Mouse (Mus musculus) embryonic facial prominence, embryonic 10.5 days (tissue): ENCODE data around the gene Trip11. TPM values are rescaled to one million over a fixed set of nuclear protein-coding genes. Genes with fewer than 3 reads are reported as not detected.

ENCODE experiments used
- DNase-seq: peaks from one replicate; pipeline ENCODE4 v3.0.0-alpha.2; 2017; ENCODE audit warnings: low spot score
- H3K27ac ChIP-seq: fragments of 300-500 bp; sonication (generic); replicated peaks from 2 replicates; pipeline ENCODE4 v1.5.1; 2016; ENCODE audit warnings: mild to moderate bottlenecking
- H3K27me3 ChIP-seq: fragments of 300-500 bp; sonication (generic); replicated peaks from 2 replicates; pipeline ENCODE4 v1.6.1; 2016; ENCODE audit warnings: low read depth, mild to moderate bottlenecking; ENCODE audit not compliant: poor library complexity, severe bottlenecking
- H3K36me3 ChIP-seq: fragments of 300-500 bp; sonication (generic); replicated peaks from 2 replicates; pipeline ENCODE4 v1.6.1; 2016; ENCODE audit warnings: mild to moderate bottlenecking, moderate library complexity
- H3K4me1 ChIP-seq: fragments of 300-500 bp; sonication (generic); 2 replicates; pipeline ENCODE4 v1.6.1; 2016
- H3K4me3 ChIP-seq: fragments of 300-500 bp; sonication (generic); 2 replicates; pipeline ENCODE4 v1.5.1; 2016; ENCODE audit warnings: mild to moderate bottlenecking, moderate library complexity
- H3K9me3 ChIP-seq: fragments of 300-500 bp; sonication (generic); 2 replicates; pipeline ENCODE4 v1.6.1; 2016; ENCODE audit warnings: mild to moderate bottlenecking
- WGBS: fragments of 180-500 bp; shearing (Covaris S2); methylation state at CpG from one replicate; pipeline ENCODE4 v1.1.7; 2016; 5-methylcytosine and 5-hydroxymethylcytosine counted together
- polyA plus RNA-seq: library from polyadenylated mRNA; unstranded; fragments of >200 nt; fragmentation: Nextera tagmentation; extraction: Ambion mirVana; gene quantifications from 2 replicates; pipeline ENCODE4 v1.2.1, GENCODE M21; 2016

Gene Trip11
- polyA plus RNA-seq, 1 experiment from 2014 or later, result 19.2 TPM

DNA sequence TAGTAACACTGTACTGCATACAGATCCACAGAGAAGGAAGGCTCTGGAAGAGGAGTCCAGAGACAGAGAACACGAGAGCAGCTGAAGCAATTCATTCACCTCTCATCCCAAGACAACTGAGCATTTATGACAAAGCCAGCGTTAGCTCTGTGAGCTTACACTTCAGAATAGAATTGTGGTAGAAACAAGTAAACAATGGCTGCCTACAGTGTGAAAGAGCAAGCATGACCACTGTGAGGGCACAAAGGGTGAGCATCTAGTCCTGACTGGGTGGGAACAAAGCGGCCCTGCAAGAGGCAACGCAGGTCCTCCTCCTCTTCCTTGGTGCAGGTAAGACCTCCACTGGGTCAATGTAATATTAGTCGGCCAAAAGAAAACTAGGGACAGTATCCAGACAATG is 22.0 kb downstream of the Trip11 start:
- Histone ChIP-seq H3K36me3 (peaks cover 73% of the 10 kb centered on the region), H3K4me3 (no peak overlapping the region), H3K27me3 (no peaks in the 10 kb centered on the region), H3K27ac (no peak overlapping the region), H3K4me1 (no peaks in the 10 kb centered on the region), H3K9me3 (no peaks in the 10 kb centered on the region)
- DNase-seq, result no peak
- WGBS, result 88% methylated on average over 5 of the region's 5 CpGs

DNA sequence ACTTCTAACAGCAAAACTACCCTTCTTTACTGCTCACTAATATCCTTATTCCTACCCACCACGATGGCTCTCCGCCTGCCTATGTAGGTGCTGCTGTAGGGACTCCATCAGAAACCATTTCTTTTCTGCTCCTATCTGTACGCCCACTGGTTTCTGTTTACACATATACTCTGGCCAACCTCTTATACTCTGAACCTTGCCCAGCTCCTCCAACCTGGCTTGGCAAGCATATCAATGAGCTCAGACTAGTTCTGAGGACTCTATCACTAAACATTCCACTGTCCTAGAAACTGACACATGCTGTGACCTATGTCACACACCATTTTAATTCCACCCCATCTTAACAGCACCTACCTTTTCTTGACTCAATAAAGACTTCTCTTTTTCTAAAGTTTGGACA is 23.7 kb downstream of the Trip11 start:
- Histone ChIP-seq H3K4me3 (no peak overlapping the region), H3K36me3 (peaks cover 85% of the 10 kb centered on the region), H3K9me3 (no peaks in the 10 kb centered on the region), H3K4me1 (no peaks in the 10 kb centered on the region), H3K27ac (no peak overlapping the region), H3K27me3 (no peaks in the 10 kb centered on the region)
- no peak for DNase-seq
- 96% methylated on average over 3 of the region's 3 CpGs for WGBS

DNA sequence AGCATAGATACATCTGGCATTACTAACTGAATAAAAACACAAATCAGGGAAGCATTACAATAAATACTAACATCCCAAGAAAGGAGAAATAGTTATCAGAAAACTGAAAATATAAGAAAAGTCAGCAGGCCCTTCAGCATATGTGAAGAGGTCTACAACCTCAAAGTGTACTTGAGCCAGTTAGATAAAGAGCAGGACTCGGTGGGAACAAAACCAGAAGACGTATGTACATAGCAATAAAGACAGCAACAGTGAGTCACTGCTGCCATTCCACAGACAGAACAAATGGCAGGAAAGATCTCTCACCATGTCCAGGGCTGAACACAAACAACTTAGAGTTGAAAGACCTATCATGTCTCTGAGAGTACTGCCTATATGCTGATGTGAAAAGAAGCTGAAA is 24.8 kb downstream of the Trip11 start:
- H3K27ac ChIP-seq, result no peak overlapping the region
- H3K4me1 ChIP-seq, result no peaks in the 10 kb centered on the region
- no peak overlapping the region for H3K4me3 ChIP-seq
- H3K9me3 ChIP-seq, result no peaks in the 10 kb centered on the region
- peaks cover 86% of the 10 kb centered on the region for H3K36me3 ChIP-seq
- no peaks in the 10 kb centered on the region for H3K27me3 ChIP-seq
- DNase-seq, result no peak
- WGBS, result 95% methylated on average over 2 of the region's 2 CpGs

DNA sequence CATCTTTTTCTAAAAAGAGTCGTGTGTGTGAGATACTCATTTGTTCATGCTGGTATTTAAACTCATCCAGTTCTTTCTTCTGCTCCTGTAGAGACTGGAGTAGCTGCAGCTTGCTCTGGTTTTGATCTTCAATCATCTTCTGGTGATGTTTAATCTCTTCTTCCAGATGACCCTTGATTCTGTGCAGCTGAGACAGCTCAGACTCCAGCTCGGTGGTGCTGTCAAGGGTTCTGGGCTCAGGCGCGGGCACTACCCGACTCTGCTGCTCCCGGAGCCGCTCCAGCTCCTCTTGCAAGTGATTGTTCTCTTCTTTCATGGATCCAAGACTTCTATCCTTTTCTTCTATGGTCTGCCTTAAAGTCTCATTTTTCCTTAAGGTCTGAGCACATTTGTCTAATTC is 28.1 kb downstream of the Trip11 start:
- no peak overlapping the region for H3K4me3 ChIP-seq
- no peak overlapping the region for H3K27ac ChIP-seq
- no peaks in the 10 kb centered on the region for H3K27me3 ChIP-seq
- no peaks in the 10 kb centered on the region for H3K9me3 ChIP-seq
- no peak for DNase-seq
- peaks cover 79% of the 10 kb centered on the region for H3K36me3 ChIP-seq
- 96% methylated on average over 7 of the region's 7 CpGs for WGBS
- no peaks in the 10 kb centered on the region for H3K4me1 ChIP-seq

DNA sequence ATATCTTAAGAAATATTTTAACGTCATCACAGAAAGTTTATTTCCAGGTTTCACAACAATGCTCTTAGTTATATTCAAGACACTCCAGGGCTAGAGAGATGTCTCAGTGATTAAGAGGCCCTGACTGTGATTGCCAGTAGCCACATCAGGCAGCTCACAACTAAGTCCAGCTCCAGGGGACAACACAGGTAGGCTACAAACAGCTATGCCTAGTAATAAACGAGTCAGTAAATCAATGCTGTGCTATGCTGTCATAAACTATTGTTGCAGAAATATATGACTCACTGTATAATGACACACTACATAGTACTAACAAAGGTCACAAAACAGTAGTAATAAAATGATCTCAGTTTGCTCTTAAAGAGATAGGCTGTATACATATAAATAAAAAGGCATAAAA is 36.7 kb downstream of the Trip11 start:
- H3K27me3 ChIP-seq, result no peaks in the 10 kb centered on the region
- no peak overlapping the region for H3K4me3 ChIP-seq
- H3K4me1 ChIP-seq, result no peaks in the 10 kb centered on the region
- H3K9me3 ChIP-seq, result no peaks in the 10 kb centered on the region
- peaks cover 76% of the 10 kb centered on the region for H3K36me3 ChIP-seq
- WGBS, result 97% methylated on average over 2 of the region's 2 CpGs
- DNase-seq, result no peak
- no peak overlapping the region for H3K27ac ChIP-seq

DNA sequence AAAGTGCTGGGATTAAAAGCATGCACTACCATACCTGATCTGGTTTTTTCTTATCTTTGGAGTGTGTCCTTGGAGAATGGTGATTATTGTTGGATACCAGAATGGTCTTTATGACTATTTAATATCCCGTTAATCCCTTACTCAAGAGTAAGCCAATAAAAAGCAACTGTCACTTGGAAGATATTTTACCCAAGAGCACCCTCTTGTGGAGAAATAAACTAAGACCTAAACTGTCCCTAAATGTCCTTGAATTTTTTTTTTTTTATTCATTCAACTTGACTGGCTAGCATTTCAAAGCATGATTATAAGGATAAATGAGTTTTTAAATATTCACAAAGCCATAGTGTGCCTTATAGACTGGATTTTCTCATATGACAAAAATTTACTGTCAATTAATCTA is 38.0 kb downstream of the Trip11 start:
- Histone ChIP-seq H3K9me3 (no peaks in the 10 kb centered on the region), H3K27ac (no peak overlapping the region), H3K4me3 (no peak overlapping the region), H3K27me3 (no peaks in the 10 kb centered on the region), H3K36me3 (peaks cover 74% of the 10 kb centered on the region), H3K4me1 (no peaks in the 10 kb centered on the region)
- DNase-seq, result no peak
- WGBS, result 81% methylated on average over 1 of the region's 1 CpGs

DNA sequence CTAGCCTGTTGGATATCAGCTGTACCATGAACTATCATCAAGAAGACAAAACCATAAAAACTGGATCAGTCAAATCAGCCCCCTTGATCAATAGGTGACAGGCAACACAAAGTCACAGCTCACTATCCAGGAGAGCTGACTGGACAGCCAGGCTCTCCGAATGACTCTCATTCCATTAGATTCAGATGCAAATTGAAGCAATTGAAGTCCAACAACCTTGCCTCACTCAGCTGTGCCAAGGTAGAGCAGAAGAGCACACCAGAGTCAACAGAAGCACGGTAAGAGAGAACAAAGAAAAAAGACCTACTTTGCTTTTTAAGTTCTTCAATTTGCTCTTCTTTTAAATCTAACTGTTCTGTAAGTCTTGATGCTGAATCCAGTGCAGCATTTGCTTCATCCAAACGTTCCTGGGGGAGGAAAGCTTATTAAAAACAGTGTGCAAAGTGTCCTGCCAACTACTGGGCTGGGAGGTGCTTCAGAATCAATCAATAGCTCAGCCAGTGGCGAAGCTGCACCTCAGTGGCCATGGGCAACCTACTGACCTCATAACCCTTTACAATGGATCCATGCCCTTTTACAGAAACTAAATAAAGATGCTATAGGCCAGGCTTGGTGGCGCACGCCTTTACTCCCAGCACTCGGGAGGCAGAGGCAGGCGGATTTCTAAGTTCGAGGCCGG is 50.6 kb downstream of the Trip11 start:
- Histone ChIP-seq H3K27me3 (no peaks in the 10 kb centered on the region), H3K4me3 (no peak overlapping the region), H3K36me3 (peaks cover 55% of the 10 kb centered on the region), H3K9me3 (no peaks in the 10 kb centered on the region), H3K4me1 (no peaks in the 10 kb centered on the region), H3K27ac (no peak overlapping the region)
- no peak for DNase-seq
- 89% methylated on average over 10 of the region's 10 CpGs for WGBS

DNA sequence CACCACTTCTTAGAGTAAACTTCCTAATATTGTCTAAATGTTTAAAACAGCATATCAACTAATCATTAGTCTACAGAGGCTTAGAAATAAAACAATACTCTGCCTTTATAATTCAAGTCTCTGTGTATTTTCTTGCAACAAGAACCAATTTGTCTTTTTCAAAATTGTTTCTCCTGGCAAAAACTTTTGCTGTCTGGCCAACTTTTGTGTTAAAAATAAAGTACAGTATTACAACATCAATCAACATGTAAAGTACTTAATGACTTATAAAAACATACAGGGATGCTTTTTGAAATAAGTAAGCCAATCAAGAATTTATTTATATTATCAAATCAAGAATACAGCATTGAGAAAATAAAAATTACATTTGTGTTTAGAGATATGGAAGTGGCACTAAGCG is 52.8 kb downstream of the Trip11 start:
- 100% methylated on average over 1 of the region's 1 CpGs for WGBS

DNA sequence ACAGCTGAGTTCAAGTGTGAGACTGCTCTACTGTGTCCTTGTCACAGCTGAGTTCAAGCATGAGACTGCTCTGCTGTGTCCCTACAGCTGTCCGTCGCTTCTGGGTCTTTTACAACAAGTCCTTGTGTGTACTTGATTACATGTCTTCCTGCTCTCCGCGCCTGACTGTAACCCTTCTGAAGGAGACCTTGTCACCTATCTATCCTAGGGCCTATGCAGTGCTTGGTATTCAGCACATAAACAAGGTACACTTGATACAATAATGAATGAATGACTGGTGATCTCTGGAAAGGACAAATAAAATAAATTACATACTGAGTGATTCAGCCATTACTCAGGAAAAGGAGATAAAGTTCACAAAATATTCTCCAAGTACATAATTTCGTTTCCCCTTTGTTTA is 55.1 kb downstream of the Trip11 start:
- no peaks in the 10 kb centered on the region for H3K9me3 ChIP-seq
- 90% methylated on average over 5 of the region's 5 CpGs for WGBS
- H3K4me3 ChIP-seq, result no peak overlapping the region
- H3K27ac ChIP-seq, result no peak overlapping the region
- H3K27me3 ChIP-seq, result no peaks in the 10 kb centered on the region
- DNase-seq, result no peak
- H3K36me3 ChIP-seq, result peaks cover 32% of the 10 kb centered on the region
- H3K4me1 ChIP-seq, result no peaks in the 10 kb centered on the region

More for the DNA sequence above, 52.8 kb downstream of the Trip11 start:
- H3K4me1 ChIP-seq, result no peaks in the 10 kb centered on the region
- H3K36me3 ChIP-seq, result peaks cover 34% of the 10 kb centered on the region
- H3K27me3 ChIP-seq, result no peaks in the 10 kb centered on the region
- DNase-seq, result no peak
- H3K27ac ChIP-seq, result no peak overlapping the region
- no peak overlapping the region for H3K4me3 ChIP-seq
- no peaks in the 10 kb centered on the region for H3K9me3 ChIP-seq

DNA sequence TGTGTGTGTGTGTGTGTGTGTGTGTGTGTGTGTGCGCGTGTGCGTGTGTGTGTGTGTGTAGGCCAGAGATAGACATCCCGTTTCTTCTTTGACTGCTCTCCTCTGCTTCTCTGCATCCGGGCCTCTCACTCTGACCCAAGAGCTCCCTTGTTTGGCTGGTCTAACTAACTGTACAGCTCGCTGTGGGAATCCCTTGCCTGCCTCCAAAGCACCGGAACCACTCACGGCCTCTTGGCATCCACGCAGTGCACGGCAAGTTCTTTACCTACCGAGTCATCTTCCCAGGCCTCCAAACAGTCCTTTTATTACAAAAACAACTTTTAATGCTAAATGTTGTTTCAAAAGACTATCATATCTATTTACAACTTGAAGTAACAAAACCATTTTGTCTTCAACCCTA is 58.7 kb downstream of the Trip11 start:
- Histone ChIP-seq H3K27me3 (no peaks in the 10 kb centered on the region), H3K36me3 (peaks cover 13% of the 10 kb centered on the region), H3K9me3 (no peaks in the 10 kb centered on the region), H3K27ac (no peak overlapping the region), H3K4me1 (no peaks in the 10 kb centered on the region), H3K4me3 (no peak overlapping the region)
- 90% methylated on average over 11 of the region's 11 CpGs for WGBS
- DNase-seq, result no peak

DNA sequence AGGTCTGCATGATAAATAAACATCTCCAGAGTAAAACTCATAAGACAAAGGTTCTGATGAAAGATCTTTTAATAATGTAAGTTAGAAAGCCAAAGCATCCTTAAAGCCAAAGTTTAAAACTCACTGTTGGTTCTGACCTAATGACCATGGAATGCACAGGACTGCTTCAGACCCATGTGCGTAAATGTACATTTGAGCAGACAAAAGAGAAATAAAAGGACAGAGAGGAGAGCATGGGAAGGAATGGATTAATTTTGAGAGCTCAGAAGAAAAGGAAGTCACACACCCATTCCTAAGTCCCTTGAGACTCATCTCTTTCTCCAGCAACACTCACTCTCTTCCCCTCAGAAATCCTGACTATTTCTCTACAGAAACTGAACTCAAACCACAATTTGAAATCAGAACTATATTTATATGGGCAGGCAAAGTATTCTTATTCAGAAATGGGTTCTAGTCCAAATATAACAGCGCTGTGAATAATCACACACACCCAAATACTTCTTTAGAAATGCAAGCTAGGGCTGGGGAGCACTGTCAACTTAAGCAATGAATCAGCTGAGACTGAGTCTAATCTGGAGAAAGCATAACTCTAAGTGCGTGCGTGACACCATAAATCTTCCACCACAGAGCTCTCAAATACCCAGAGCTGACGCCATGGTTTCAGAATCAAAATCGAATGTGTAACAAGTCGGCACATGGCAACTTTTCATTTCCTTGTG is 61.1 kb downstream of the Trip11 start:
- 95% methylated on average over 7 of the region's 7 CpGs for WGBS
- no peaks in the 10 kb centered on the region for H3K27me3 ChIP-seq
- no peak overlapping the region for H3K4me3 ChIP-seq
- H3K4me1 ChIP-seq, result no peaks in the 10 kb centered on the region
- DNase-seq, result no peak
- peaks cover 9% of the 10 kb centered on the region for H3K36me3 ChIP-seq
- no peaks in the 10 kb centered on the region for H3K9me3 ChIP-seq
- H3K27ac ChIP-seq, result no peak overlapping the region

DNA sequence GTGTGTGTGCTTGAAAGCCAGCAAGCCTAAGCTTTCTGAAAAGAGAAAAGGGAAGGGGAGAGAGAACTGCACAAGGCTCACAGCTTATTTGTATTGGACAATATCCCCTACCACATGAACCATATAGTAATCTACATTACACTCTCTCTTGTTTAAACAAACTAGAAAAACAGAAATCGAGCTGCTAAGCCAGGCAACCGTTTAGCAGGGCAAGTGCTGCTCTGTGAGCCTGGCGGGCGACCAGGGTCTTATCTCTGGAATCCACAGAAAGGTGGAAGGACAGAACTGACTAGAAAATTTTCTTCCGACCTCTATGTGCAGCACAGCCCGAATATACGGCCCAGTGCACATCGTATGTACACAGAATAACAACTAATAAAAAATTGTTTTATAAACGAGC is 61.8 kb downstream of the Trip11 start:
- WGBS, result 90% methylated on average over 9 of the region's 9 CpGs
- no peaks in the 10 kb centered on the region for H3K27me3 ChIP-seq
- no peak for DNase-seq
- no peaks in the 10 kb centered on the region for H3K4me1 ChIP-seq
- no peak overlapping the region for H3K4me3 ChIP-seq
- no peak overlapping the region for H3K27ac ChIP-seq
- peaks cover 15% of the 10 kb centered on the region for H3K36me3 ChIP-seq
- no peaks in the 10 kb centered on the region for H3K9me3 ChIP-seq

DNA sequence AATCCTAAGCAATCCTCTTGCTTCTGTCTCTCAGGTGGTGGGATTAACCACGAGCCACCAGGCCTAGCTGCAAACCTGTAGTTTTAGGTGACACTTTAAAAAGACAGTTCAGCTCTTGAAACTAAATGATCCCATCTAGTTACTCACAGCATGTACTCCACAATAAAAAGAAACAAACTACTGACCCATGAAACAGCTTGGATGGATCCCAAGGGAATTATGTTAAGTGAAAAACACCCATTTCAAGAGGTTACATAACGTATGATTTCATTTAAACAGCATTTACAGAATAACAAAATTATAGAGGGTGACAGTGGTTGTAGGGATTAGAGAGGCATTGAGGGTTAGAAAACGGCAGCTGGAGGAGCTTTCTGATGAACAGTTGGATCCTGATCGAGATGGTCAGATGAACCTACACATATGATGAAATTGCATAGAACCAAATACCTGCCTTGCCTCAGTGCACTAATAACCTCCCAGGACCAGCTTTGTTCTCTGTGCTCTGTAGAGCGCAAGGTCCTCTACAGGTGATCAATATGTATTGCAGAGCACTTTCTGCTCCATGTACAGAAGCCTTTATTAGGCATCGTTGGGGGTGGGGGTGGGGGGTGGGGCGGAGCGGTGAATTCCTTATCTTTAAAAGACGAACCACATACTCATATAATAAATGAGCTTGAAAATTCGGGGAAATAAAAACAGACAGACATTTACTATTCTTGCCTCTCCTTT is 76.4 kb downstream of the Trip11 start:
- 94% methylated on average over 10 of the region's 10 CpGs for WGBS
- Histone ChIP-seq H3K36me3 (peaks cover 49% of the 10 kb centered on the region), H3K9me3 (no peaks in the 10 kb centered on the region), H3K27ac (no peak overlapping the region), H3K27me3 (no peaks in the 10 kb centered on the region), H3K4me3 (no peak overlapping the region), H3K4me1 (peaks cover under 1% of the 10 kb centered on the region; the same call in 1 of the 2 replicates)
- DNase-seq, result no peak
